Mouse (Mus musculus) myocyte (in vitro differentiated cells): ENCODE measurements at regions not wholly inside any gene's neighbourhood (a gene's known extent, or its start where the extent isn't known, plus 50 kb on each side); places are given as distances from the start of the nearest gene placed in this dataset.

Experiments
- H3K27me3 ChIP-seq: one replicate; pipeline ENCODE4 v1.6.1; 2011; ENCODE audit not compliant: control insufficient read depth, insufficient read depth, insufficient read length
- H3K36me3 ChIP-seq: one replicate; pipeline ENCODE4 v1.6.1; 2011; ENCODE audit not compliant: control insufficient read depth, insufficient read depth
- H3K4me2 ChIP-seq: one replicate; pipeline ENCODE4 v1.6.1; 2011; ENCODE audit warnings: low read depth, control low read depth
- H3K4me3 ChIP-seq: one replicate; pipeline ENCODE4 v1.5.1; 2011; ENCODE audit warnings: mild to moderate bottlenecking, control low read depth, moderate library complexity
- H3K79me2 ChIP-seq: one replicate; pipeline ENCODE4 v1.6.1; 2011; ENCODE audit not compliant: control insufficient read depth, insufficient read depth
- H3ac ChIP-seq: one replicate; pipeline ENCODE4 v1.6.1; 2011; ENCODE audit not compliant: control insufficient read depth, insufficient read length
- CEBPB ChIP-seq: IDR thresholded peaks from 2 replicates; pipeline ENCODE4 v1.6.1; 2011; ENCODE audit warnings: mild to moderate bottlenecking, moderate library complexity; ENCODE audit not compliant: poor library complexity, insufficient read depth, severe bottlenecking
- E2F4 ChIP-seq: IDR thresholded peaks from one replicate; pipeline ENCODE4 v1.6.1; 2011; ENCODE audit warnings: mild to moderate bottlenecking, control low read depth, moderate library complexity; ENCODE audit not compliant: insufficient read depth
- MAX ChIP-seq: IDR thresholded peaks from one replicate; pipeline ENCODE4 v1.6.1; 2011; ENCODE audit warnings: low read depth, mild to moderate bottlenecking, control low read depth
- MYOD1 ChIP-seq, 3 experiments: IDR thresholded peaks; one replicate each; pipeline ENCODE4 v1.6.1; 2011; ENCODE audit warnings: control low read depth in 2 of 3, low read depth in 2 of 3, mild to moderate bottlenecking in 2 of 3, moderate library complexity in 1 of 3; ENCODE audit not compliant: insufficient read length in 2 of 3, control insufficient read depth in 1 of 3
- MYOG ChIP-seq, 3 experiments: IDR thresholded peaks; one replicate each; pipeline ENCODE4 v1.6.1; 2011; ENCODE audit warnings: control low read depth in 2 of 3, low read depth in 2 of 3, mild to moderate bottlenecking in 2 of 3; ENCODE audit not compliant: insufficient read length in 2 of 3, control insufficient read depth in 1 of 3, insufficient read depth in 1 of 3
- POLR2A ChIP-seq: IDR thresholded peaks from one replicate; pipeline ENCODE4 v1.6.1; 2011; ENCODE audit warnings: low read depth, mild to moderate bottlenecking, control low read depth, moderate library complexity; ENCODE audit not compliant: insufficient read length
- POLR2AphosphoS2 ChIP-seq: IDR thresholded peaks from one replicate; pipeline ENCODE4 v1.6.1; 2011; ENCODE audit warnings: low read depth, control low read depth; ENCODE audit not compliant: insufficient read length
- REST ChIP-seq: IDR thresholded peaks from one replicate; pipeline ENCODE4 v1.6.1; 2011; ENCODE audit warnings: mild to moderate bottlenecking, control low read depth, moderate library complexity; ENCODE audit not compliant: insufficient read depth, insufficient read length
- SRF ChIP-seq: IDR thresholded peaks from one replicate; pipeline ENCODE4 v1.6.1; 2011; ENCODE audit warnings: low read depth; ENCODE audit not compliant: control insufficient read depth, insufficient read length
- TCF12 ChIP-seq: IDR thresholded peaks from one replicate; pipeline ENCODE4 v1.6.1; 2011; ENCODE audit warnings: mild to moderate bottlenecking, control low read depth; ENCODE audit not compliant: poor library complexity, insufficient read depth, severe bottlenecking
- TCF3 ChIP-seq: IDR thresholded peaks from one replicate; pipeline ENCODE4 v1.6.1; 2011; ENCODE audit warnings: low read depth, control low read depth; ENCODE audit not compliant: insufficient read length
- USF1 ChIP-seq: IDR thresholded peaks from one replicate; pipeline ENCODE4 v1.6.1; 2011; ENCODE audit warnings: low read depth, mild to moderate bottlenecking, control low read depth, moderate library complexity

DNA sequence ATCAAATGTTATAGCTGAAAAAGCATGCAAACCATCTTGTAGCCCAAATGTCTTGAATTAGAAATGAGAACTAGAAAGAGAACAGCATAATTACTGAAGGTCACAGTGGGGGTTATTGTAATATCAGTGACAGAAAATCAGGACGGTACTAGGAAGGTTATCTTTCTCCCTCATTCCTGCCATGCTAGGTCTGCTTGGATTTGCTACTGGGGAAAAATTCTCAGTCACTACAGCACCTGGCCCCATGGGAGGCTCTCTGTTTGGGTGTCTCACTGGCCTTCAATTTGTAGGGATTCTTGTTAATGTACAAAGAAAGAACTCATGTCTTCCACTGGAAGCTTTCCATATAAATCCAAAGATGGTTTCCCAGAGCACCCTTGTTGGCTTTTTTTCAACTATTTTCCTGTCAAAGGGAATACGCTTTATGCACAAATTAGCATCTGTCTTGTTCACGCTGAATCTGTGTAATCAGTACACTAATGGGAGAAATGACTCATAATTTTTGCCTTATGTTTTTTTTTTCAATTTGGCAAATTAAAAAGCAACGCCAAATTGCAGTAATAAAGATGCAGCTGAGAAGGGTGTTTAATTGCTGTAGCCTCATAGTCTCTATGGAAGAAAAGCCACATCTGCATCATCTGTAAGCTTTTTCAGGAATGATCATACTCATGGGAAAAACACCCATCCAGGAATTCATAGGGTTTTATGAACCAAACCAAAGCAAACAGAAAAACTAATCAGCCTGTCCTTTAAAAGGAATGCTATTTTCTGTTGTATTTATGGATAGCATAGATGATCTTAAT lies 290.2 kb upstream of the Arhgef26 start:
- no peaks in the 10 kb centered on the region for H3K79me2 ChIP-seq
- H3ac ChIP-seq = no peak overlapping the region
- H3K27me3 ChIP-seq = no peaks in the 10 kb centered on the region
- TF ChIP-seq TCF3 = no peak
- no peak overlapping the region for H3K4me2 ChIP-seq
- no peak overlapping the region for H3K4me3 ChIP-seq
- no peaks in the 10 kb centered on the region for H3K36me3 ChIP-seq

DNA sequence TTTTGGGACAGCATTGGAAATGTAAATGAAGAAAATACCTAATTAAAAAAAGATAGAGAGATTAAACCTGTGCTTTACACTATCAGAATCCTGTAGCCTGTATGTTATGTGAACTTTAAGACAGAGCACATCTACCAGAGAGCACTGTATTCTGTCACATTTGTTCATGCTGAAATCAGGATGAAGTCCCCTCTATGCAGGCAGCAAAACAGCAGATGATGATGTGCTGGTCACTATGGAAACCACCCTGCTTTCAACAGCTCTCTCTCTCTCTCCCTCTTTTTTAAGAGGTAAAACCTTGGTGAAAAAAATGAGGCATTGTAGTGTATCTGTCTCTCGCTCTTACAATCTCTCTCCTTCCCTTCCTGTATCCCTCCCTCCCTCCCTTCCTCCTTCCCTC lies 283.9 kb upstream of the Arhgef26 start:
- Histone ChIP-seq H3K4me2 (no peak overlapping the region), H3K36me3 (no peaks in the 10 kb centered on the region), H3K4me3 (no peak overlapping the region), H3K27me3 (no peaks in the 10 kb centered on the region), H3ac (no peak overlapping the region), H3K79me2 (no peaks in the 10 kb centered on the region)
- TF ChIP-seq POLR2AphosphoS2 = no peak
- no peak for TF ChIP-seq MYOG (IDR thresholded peaks at IDR 0.05; ENCODE audit: control insufficient read depth in 1 of 3, insufficient read depth in 1 of 3, insufficient read length in 2 of 3, low read depth in 2 of 3)
- TF ChIP-seq REST = no peak
- no peak for TF ChIP-seq CEBPB
- TF ChIP-seq E2F4 = no peak

DNA sequence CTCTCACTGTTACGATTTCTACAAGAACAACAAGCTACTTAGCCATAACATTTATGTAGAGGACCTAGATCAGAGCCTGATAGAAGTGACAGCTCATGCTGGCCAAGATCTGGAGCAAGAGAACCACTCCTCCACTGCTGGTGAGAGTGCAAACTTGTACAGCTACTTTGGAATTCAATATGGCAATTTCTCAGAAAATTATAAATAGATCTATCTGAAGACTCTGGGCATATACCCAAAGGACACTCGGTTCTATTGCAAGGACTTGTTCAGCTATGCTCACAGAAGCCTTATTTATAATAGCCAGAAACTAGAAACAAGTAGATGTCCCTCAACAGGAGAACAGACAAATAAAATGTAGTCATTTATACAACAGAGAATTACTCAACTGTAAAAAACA lies 259.6 kb upstream of the Arhgef26 start:
- no peaks in the 10 kb centered on the region for H3K27me3 ChIP-seq
- no peaks in the 10 kb centered on the region for H3K79me2 ChIP-seq

DNA sequence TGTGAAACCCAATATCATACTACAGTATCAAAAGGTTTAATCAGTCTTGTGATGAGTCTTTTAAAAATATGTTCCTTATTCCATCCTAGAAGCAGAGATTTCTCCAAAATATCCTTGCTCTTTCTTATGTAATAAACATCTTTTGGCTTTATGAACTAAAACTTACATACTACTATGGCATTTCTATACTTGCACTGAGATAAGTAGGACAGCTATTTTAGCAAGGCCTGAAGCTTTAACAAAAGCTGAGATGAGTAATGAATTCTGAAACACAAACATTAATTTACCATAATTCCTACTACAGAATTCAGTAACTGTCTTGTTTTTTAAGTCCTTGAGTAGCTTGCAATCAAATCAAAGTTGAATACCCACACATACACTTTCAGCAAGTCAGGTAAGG lies 252.6 kb upstream of the Arhgef26 start:
- Histone ChIP-seq H3K4me3 (no peak overlapping the region), H3K79me2 (no peaks in the 10 kb centered on the region), H3K4me2 (no peak overlapping the region), H3K36me3 (no peaks in the 10 kb centered on the region), H3ac (no peak overlapping the region), H3K27me3 (no peaks in the 10 kb centered on the region)
- TF ChIP-seq MYOD1 (IDR thresholded peaks at IDR 0.05; ENCODE audit: control insufficient read depth in 1 of 3, insufficient read length in 2 of 3, low read depth in 2 of 3) = no peak
- TF ChIP-seq POLR2AphosphoS2 = no peak
- no peak for TF ChIP-seq TCF3
- no peak for TF ChIP-seq SRF
- TF ChIP-seq CEBPB = no peak
- no peak for TF ChIP-seq MYOG (IDR thresholded peaks at IDR 0.05; ENCODE audit: control insufficient read depth in 1 of 3, insufficient read depth in 1 of 3, insufficient read length in 2 of 3, low read depth in 2 of 3)
- no peak for TF ChIP-seq E2F4
- TF ChIP-seq REST = no peak
- no peak for TF ChIP-seq USF1
- TF ChIP-seq POLR2A = no peak
- no peak for TF ChIP-seq MAX
- no peak for TF ChIP-seq TCF12

More for the DNA sequence above, 259.6 kb upstream of the Arhgef26 start:
- no peak overlapping the region for H3K4me3 ChIP-seq
- TF ChIP-seq REST = no peak
- no peak for TF ChIP-seq TCF3
- TF ChIP-seq POLR2A = no peak
- no peak for TF ChIP-seq SRF
- TF ChIP-seq CEBPB = no peak
- TF ChIP-seq MYOD1 (IDR thresholded peaks at IDR 0.05; ENCODE audit: control insufficient read depth in 1 of 3, insufficient read length in 2 of 3, low read depth in 2 of 3) = no peak
- no peak for TF ChIP-seq TCF12
- no peak for TF ChIP-seq MYOG (IDR thresholded peaks at IDR 0.05; ENCODE audit: control insufficient read depth in 1 of 3, insufficient read depth in 1 of 3, insufficient read length in 2 of 3, low read depth in 2 of 3)
- TF ChIP-seq POLR2AphosphoS2 = no peak
- no peak for TF ChIP-seq E2F4
- TF ChIP-seq MAX = no peak
- no peak for TF ChIP-seq USF1
- H3K4me2 ChIP-seq = no peak overlapping the region
- no peak overlapping the region for H3ac ChIP-seq
- no peaks in the 10 kb centered on the region for H3K36me3 ChIP-seq

DNA sequence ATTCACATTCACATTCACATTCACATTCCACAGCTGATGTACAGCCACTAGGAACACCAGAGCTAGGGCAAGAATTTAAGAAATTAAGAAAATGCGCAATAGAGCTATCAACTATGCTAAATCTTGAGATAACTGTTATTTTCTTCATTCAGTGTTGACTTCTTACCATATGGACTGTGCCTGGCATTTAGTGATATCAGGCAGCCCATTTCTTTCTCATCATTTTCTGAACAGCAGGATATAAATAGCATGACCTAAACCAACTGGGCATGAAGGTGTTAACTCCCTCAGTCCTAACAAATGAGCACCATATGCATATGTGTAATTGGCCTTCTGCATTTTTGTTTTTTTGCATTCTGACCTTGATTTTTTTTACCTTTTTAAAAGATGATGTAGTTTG lies 250.9 kb upstream of the Arhgef26 start:
- TF ChIP-seq REST (no peak), POLR2AphosphoS2 (no peak), USF1 (no peak), MAX (no peak), TCF3 (no peak), E2F4 (no peak), CEBPB (no peak), POLR2A (no peak), MYOG (IDR thresholded peaks at IDR 0.05; ENCODE audit: control insufficient read depth in 1 of 3, insufficient read depth in 1 of 3, insufficient read length in 2 of 3, low read depth in 2 of 3) (no peak)
- Histone ChIP-seq H3K27me3 (no peaks in the 10 kb centered on the region), H3K4me3 (no peak overlapping the region), H3ac (no peak overlapping the region), H3K36me3 (no peaks in the 10 kb centered on the region), H3K79me2 (no peaks in the 10 kb centered on the region), H3K4me2 (no peak overlapping the region)
